Mouse (Mus musculus): Measurements from ENCODE around the gene Ankrd40.
A peak's percentile ranks its signal among the peaks of the same experiment; 100 is the strongest.

The Ankrd40 gene

GRCm38 (mm10) chr11:94327693-94328643 lies at the start of gene Ankrd40:
Ankrd40 (plus strand) TSS chr11:94328001.
- peak; percentile 86 for DNase-seq (ENCODE audit: low spot score)

DNA sequence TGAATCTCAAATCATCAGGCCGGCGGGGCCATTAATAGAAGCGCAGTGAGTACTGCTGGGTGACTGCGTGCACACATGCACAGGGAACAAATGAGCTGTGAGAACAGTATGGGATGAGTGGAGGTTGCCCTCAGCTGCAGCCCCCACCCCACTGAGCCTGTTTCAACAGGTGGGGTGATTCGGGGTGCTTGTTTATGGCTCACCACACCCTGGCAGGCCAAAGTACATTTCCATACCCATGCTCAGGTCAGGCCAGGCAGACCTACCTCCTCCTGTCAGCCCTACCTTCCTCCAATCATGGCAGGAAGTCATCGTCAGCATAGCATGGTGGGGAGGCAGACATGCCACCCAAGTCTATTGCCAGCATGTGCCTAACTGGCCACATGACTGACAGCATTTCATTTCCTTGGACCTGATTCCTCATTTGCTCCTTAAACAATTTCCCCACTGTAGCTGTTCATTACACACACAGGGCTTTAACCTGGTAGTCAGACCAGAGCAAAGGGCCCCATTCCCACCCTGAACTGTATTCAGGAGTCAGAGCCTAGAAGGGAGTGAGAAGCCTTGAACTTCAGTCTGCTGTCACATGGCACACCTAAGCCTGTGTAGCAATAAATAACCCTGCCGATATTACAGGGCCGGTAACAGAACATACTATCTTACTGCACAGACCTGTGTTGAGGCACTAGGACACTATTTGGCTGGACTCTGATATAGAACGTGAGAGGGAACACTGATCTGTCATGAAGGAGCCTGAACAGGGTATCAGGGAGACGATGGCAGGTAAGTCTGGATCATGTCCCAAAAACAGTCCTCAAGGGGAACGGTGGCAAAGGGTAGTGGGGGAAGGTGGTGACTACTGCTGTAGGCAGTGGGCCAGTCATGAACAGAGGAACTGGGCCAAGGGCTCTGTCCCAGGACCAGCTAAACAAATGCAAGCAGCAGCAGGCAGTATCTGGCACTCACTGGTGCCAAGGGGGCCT lies 46.3 kb upstream of the Ankrd40 start, which contains the start of gene Gm21885:
TSS of gene Gm21885 (plus strand) at position 675 of the 983 bp plus-strand sequence.
- DNase-seq (ENCODE audit: low spot score): no peak

DNA sequence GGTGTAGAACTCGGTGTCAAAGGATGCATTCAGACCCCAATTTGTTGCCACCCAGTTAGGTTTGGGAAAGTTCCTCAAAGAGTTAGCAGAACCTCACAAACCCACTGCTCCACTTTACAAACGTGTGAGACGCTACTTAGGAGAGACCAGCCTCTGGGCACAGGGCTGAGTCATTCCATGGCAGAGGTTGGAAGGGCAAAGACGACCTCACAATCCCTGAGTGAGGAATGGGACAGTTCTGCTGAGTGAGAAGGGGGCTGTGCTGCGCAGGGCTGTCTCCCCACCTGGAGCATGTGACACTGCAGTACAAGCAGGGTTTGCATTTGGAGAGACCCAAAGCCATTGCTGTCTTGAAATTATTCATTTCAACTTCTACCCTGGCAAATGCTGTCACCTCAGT lies 45.5 kb upstream of the Ankrd40 start:
- no peak for DNase-seq (ENCODE audit: low spot score)

GRCm38 (mm10) chr11:94283536-94284099 lies 44.2 kb upstream of the Ankrd40 start:
- DNase-seq (ENCODE audit: low spot score): no peak

DNA sequence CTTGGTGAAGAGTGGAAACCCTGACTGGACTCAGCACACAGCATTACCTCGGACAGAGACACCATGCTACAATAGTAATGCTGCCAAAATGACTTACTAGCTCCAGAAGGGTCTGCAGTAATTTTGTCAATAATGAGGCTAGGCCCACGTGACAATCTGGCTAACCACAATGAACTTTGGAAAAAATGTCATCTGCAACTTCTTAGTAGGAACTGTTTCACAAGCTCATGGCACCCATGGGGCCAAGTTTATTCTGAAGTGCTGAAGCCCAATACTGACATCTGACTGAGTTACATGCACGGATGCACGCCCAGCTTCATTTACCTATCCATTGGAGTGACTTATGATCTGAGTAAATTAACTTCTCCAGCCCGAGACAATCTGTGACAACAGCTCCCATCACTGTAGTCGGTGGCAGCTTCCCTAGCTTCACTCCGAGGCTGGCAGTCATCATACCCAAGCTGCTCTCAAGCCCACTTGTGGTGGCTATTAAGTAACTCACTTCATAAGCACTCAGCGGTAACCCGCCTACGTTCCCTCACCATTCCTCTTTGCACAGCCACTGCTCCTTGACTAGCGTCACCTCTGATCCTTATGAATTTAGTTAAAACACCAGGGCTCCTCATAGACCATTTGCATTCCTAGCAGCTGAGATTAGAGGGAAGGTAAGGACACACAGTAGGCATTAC lies 41.8 kb upstream of the Ankrd40 start:
- DNase-seq (ENCODE audit: low spot score): no peak

GRCm38 (mm10) chr11:94287105-94287504 lies 40.7 kb upstream of the Ankrd40 start:
- DNase-seq (ENCODE audit: low spot score): no peak

DNA sequence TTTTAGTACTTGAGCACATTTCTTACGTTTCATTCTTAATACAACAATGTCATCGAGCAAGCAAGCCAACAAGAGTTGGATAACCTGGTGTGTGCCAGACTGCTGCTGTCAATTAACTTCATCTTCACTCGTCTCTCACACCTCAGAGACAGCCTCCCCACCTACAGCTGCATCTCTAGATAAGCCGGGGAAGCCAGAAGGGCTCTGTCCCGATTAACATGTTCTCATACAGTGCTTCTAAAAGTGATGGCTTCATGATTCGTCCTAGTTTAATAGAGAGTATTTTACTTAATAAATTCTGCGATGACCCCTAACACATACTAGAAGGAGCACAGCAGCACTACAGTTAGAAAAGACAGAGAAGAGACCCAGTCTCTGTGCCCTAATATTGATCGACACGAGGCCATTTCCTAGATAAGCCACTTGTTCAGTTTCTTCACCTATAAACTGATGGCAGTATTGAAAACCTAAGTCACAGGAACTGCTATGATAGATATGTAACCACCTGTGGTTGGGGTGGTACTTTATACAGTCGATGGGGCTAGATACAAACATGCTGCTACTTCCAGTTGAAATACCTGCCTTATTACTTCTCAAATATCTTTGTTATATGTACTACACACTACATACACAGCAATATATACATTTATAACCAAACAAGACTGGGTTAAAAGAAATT lies 37.6 kb upstream of the Ankrd40 start:
- no peak for DNase-seq (ENCODE audit: low spot score)

DNA sequence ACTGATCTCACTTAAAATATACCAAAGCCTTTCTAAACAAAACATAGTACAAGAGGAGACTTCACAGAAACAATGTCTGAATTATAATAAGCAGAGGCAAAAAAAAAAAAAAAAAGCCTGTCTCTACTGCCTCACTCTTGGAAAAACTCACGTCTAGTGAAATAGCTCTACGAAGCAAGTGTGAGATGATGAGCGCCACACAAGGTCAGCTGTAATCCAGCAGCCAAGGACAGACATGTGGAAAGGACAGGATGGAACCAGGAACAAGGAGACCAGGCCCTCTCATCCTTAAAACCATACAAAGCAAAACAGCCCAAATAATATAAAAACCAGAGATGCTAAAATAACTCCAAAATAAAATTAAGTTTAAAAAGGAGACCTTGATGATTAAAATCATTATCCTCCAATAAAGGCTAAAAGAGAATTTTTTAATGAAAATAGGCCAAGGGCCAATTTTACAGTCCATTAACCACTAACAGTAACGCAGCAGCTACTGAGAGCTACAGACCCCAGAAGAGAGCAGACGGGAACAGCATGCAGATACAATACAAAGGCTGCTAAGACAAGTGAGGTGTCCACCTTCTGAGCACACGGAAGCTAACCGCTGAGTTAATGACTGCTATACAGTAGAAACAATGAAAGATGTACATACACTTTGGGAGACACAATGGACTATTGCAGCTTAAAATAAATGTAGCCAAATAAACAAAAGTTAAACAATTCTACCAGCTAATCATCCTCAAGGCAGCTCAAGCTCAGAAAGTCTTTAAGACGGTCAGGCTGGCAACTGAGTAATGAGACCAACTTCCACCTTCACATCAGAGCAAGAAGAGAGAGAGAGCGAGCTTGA lies 32.6 kb upstream of the Ankrd40 start:
- DNase-seq (ENCODE audit: low spot score): no peak

DNA sequence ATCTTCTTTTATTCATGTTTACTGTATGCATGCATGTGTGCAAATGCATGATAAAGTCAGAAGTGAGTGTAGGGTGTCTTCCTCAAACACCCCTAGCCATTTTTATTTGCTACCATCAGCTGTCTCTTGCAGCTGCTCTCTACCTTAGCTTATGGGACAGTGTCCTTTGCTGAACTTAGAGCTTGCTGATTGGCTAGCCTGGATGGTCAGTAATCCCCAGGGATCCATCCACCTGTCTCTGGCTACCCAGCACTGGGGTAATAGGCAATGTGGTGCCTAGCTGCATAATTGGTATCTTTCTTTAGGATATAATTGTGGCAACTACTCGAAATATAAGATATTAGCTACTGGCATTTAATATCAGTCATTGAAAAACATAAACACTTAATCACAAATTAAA lies 15.1 kb upstream of the Ankrd40 start:
- DNase-seq (ENCODE audit: low spot score): no peak

GRCm38 (mm10) chr11:94314098-94314652 lies 13.6 kb upstream of the Ankrd40 start:
- no peak for DNase-seq (ENCODE audit: low spot score)

- no peak for DNase-seq (ENCODE audit: low spot score)
These were observed 12.5 kb upstream of the Ankrd40 start for GRCm38 (mm10) chr11:94315308-94315707.

DNA sequence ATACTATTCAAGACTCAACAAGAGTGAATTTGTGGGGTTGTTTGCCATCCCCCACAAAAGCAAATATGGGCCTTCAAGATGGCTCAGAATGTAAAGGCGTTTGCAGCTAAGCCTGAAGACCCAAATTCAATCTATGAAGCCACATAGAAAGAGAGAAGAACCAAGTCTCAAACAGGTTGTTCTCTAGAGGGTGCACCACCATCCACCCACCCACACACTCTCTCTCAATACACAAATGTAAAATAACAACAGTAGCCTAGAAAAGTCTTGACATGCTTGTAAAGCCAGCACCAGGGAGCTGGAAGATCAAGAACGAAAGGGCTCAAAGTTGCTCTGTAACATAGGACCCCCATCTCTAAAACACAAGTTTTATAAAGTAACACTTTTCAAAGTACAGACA lies 11.3 kb upstream of the Ankrd40 start:
- DNase-seq (ENCODE audit: low spot score): no peak

DNA sequence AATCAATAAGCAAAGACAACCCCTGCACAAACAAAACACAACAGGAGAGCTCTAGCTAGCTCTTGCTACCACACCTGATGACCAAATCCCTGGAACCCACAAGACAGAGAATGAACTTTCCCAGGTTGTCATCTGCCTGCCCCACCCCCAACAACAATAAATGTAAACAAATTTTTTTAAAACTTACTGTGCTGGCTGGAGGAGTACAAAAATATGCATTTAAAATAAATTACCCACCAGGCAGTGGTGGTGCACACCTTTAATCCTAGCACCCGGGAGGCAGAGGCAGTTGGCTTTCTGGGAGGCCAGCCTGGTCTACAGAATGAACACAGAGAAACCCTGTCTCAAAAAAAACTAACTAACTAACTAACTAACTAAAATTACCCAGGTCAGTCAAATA lies 10.8 kb upstream of the Ankrd40 start:
- no peak for DNase-seq (ENCODE audit: low spot score)

GRCm38 (mm10) chr11:94317515-94317914 lies 10.3 kb upstream of the Ankrd40 start:
- DNase-seq (ENCODE audit: low spot score): no peak

GRCm38 (mm10) chr11:94318056-94318455 lies 9.7 kb upstream of the Ankrd40 start:
- no peak for DNase-seq (ENCODE audit: low spot score)

DNA sequence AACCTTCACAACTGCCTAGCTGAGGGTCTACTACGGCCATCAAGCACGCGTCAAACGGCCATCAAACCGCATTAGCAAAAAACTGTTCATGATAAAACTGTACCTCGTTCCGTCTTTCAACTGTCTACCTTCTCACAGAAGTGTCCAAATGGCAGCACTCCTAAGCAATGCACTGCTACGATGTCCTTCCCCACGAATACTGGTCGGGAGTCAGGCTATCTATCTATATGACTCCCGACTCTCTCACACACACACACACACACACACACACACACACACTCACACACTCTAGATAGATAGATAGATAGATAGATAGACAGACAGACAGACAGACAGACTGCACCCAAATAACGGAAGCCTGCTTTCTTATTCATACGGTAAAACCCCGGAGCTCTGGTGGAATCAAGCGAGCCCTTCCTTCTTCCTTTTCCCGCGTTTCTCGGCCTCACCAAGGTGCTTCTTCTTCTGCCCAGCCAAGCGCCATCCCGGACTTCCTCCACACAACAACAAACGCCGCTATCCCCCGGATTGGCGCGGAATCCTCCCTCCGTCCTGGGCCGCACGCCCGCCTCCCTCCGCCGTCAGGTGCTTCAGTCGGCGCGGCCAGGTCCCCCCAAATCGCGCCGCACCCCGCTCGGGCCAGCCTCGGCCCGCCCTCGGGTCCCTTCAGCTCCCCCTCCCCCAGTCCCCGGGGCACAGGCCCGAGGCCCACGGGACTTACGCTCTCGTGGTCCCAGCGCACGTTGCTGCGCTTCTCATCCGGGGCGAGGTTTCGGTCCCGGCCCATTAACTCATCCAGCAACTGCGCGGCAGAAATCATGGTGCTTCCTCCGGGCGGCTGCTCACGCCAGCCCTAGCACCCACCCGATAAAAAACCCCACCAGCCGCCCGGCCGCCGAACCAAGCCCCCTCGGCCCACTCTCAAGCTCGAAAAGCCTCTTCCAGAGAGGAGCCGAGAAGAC lies 6.6 kb upstream of the Ankrd40 start:
- DNase-seq (ENCODE audit: low spot score): no peak

GRCm38 (mm10) chr11:94321931-94322400 lies 5.8 kb upstream of the Ankrd40 start, which contains the start of gene Luc7l3:
Luc7l3 (minus strand) TSS chr11:94321988.
- DNase-seq (ENCODE audit: low spot score): peak; percentile 92

DNA sequence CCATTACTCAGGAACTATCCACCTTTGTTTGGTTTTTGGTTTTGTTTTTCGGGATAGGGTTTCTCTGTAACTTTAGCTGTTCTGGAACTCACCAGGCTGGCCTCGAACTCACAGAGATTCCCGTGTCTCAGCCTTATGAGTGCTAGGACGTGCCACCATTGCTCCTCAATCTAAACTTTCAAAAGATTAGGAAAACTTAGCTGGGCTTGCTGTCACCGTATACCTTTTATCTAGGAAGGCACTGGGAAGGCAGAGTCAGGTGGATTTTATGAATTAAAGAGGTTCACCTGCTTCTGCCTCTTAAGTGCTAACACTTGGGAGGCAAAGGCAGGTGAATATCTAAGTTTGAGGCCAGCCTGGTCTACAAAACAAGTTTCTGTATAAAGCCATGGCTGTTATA lies 5.2 kb upstream of the Ankrd40 start:
- DNase-seq (ENCODE audit: low spot score): no peak
